Mouse (Mus musculus) thymus, postnatal 4 days (tissue): ENCODE results near the gene Exoc6b.
"Not testable (repeated sequence)": the region's sequence is repeated elsewhere in the genome, so short reads cannot be mapped to it uniquely, and the experiment has no call there.

ENCODE experiments used
- DNase-seq: peaks from one replicate; pipeline ENCODE4 v3.0.0; 2021

Gene Exoc6b

DNA sequence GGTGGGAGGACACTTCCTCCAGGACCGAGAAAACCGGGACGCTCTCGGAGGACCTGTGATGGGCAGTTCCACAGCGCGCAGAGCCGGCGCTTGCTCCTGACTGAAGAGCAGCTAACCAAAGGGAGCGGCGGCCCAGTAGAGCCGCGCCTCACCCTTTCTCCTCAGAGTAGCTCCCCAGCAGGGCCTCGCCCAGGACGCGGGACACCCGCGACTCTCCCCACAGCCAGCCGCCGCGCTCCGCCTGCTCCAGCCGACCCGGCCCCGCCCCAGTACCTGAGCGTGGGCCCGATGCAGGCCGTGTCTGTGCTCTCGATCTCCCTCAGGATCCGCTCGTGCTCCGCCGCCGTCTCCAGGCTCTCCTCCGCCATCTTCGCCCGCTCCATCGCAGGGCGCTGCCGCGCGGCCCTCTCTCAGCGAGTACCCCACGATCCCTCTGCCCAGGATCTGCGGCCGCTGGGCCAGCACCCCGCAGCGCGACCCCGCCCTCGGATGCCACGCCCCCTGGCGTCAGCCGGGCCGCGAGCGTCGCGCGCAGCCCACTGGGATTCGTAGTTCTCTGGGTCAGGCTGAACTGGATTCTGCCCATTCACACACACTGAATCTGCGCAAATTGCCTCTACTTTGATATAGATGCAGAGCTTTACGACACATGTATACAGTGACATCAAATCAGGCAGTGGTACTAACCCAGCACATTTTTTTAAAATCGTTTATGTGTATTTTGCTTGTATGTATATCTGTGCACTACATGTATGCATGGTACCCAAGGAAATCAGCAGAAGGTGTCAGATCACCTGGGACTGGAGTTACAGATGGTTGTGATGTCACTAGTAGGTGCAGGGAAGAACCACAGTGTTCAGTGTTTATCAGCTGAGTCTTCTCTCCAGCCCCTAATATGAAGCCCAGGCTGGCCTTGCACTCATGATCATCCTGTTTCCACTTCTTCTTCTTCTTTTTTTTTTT is at the start of gene Exoc6b:
Gene Exoc6b, minus strand, starts transcription at position 491 of the 963 bp plus-strand sequence.
- peak; percentile 93 for DNase-seq

DNA sequence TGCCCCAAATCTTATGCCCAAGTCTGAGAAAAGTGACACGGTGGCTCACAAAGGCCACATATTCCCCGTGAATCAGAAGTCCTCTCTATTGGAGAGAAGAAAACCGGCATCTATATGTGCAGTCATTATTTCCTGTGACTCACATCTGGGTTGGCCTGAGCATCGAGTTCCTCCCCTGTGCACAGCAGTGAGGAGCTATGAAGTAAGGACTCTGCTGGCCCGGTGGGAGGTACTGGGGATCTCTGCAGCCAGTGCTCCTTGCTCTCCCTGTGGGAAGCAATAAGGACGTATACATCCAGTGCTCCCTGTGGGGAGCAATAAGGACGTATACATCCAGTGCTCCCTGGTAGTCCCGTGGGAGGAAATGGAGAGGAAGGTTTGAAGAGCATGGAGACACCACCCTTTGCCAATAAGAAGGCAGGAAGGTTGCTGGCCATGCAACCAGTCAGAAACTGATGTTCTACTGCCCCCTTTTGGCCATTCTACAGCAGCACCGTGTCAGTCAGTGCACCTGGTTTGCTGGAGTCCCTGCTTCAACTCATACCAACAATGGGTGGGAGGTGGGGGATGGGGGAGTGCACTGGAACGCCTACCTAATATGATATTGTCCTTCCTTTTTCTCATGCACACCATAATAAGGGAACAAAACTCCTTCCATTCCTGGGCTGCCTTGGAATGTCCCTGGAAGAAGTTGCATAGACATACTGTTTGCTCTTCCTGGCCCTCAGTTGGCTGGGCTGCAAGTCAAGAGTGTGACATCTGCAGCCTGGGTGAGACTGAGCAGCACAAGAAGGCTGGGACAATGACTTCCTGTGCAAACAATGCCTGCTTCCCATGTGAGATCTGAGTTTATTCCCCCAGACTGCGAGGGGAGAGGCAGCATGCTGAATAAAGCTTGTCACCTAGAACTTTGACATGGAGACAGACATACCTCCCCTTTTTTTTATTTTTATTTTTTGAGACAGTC is 48.5 kb upstream of the Exoc6b start:
- peak; percentile 54 for DNase-seq

DNA sequence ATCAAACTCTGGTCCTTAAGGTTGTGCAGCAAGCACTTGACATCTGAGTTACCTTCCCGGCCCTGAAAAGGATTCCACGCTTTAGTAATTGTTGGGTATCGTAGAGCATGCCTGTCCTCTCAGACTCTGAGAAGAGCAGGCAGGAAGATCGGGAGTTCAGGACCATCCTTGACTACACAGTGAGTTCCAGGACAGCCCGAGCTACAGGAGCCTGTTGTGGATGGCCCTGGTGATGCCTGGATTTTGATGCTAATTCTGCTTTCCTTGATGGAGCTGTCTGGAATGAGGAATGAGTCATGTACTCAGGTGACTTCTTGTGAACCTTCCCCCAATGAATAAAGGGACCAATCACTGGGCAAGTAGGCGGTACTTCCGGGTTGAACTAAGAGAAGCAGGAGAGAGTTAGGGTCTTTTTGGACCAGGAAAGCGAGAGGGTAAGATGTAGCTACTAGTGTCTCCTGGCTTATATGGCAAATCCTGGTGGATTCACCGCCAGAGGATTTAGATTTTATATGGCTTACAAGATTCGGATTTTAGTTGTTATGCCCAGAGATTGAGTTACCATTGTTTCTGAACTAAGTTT is 35.8 kb upstream of the Exoc6b start:
- DNase-seq, result no peak

DNA sequence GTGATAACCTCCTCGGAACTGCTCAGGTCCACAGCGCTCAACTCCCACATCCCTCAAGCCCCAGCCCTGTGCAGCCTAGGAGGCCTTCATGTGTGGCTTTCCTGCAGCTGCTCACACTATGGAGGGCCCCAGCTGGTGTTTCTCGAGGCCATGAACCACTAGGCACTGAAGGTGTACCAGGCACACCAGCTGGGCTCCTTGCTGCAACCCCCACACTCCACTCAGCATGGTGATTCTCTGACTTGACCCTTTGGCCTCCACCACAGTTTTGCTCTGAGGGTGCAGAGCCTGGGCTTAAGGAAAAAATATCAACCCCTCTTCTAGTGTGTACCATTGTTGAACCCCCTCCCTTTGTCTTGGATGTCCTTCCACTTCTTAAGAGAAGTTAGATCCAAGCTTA is 34.0 kb upstream of the Exoc6b start:
- no peak for DNase-seq

DNA sequence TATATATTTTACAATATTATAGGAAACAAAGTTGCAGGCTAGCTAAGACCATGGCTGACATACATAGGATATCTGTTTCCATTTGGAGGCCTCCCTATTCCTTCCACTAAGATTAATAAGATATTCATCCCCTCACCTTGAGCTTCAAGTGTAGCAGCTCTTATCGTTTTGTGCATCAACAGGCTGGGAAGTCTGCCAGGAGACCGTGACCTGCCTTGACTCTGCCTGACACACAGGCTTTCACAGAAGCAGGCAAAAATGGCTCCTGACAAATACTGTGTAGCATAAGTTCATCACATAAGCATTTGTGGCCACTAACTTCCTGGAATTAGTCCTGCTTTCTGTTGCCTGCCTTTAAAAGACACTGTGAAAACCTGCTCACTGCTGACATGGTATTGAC is 27.1 kb upstream of the Exoc6b start:
- DNase-seq, result no peak

DNA sequence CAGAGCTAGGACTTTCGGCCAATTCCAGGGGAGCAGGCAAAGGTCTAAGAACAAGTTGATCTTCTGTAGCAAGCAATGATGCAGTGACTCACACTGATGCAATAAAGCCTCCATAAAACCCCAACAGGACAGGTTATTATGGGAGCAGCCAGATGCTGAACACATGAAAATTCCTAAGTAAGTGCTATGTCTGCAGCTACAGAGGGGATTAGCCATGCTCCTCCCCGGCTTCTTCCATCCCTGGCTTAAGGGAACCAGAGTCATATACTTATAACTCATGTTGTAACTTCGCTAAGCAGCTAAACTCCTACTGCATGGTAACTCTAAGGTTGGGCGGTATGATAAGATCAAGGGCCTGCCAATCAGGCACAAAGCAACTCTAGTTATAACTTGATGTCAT is 18.1 kb upstream of the Exoc6b start:
- DNase-seq, result no peak

DNA sequence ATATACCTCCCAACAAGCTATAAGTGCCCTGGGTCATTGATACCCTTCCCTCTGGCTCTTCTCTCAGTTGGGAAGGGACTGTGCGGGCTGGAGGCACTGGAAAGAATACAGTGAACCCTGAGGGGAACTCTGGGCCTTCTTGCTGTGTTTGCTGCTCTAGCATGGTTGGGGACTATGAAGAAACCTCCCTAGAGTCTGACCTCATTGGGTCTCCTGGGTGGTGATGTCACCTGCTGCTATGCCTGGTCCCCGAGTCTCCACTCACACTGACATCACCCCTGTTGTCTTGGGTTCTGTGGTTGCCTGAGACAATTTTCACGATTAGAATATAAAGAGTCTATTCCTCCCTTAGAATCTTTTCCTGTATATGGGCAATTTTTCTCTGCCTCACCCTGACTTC is 17.3 kb upstream of the Exoc6b start:
- DNase-seq, result no peak

DNA sequence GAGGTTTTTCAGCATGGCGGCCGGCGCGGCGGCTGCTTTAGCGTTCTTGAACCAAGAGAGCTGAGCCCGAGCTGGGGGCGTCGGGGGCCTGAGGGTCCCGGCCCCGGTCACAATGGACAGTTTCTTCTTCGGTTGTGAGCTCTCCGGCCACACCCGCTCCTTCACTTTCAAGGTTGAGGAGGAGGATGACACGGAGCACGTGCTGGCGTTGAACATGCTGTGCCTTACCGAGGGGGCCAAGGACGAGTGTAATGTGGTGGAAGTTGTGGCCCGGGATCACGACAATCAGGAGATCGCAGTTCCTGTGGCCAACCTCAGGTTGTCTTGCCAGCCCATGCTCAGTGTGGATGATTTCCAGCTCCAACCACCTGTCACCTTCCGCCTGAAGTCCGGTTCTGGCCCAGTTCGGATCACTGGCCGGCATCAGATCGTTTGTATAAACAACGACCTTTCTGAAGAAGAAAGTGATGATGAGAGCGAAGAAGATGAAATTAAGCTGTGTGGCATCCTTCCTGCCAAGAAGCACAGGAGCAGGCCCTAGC is 6.9 kb upstream of the Exoc6b start:
- DNase-seq, result not testable (repeated sequence)

DNA sequence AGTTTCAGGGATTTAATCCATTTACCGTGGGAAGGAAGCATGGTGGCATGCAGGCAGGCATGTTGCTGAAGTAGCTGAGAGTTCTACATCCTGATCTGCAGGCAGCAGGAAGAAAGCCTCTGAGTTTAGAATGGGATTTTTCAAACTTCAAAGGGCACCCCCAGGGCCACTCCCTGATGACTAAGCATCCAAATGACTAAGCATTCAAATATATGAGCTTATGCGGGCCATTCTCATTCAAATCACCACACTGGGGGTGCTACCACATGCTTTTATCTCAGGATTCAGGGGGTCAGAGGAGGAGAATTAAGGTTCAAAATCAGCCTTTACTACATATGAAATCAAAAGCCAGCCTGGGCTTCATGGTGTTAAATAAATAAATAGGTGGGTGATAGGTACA is 5.7 kb upstream of the Exoc6b start:
- DNase-seq, result no peak

DNA sequence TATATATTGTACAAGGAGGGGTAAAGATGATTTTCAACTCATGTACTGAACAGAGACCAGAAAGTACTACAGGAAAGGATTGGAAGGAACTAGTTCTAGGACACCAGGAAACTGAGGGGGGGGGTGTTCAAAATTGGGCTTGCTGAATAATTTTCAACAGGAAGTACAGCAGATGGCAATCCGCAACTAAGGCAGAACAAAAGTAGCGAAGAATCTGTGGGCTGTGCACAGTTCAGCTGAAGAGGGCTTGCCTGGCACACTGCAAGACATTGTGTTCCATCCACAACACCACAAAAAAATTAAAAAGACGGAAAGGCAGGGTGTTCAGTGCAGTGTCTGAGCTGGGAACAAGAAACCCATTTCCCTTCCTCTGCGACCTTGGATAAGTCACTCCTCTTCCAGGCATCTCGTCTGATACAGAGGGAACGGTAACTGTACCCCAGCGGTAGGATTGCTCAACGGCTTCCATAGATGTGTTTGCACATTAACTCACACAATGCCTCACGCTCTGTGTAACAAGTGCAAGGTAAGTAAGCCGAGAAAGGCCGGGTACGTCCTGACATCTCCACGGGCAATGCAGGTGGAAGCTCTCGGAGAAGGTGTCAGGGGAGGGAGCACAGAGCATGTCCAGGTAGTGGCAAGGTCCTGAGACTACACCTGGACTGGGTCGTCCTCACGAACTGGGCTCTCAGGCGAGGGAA is 841 bp downstream of the Exoc6b start:
- peak; percentile 22 for DNase-seq

DNA sequence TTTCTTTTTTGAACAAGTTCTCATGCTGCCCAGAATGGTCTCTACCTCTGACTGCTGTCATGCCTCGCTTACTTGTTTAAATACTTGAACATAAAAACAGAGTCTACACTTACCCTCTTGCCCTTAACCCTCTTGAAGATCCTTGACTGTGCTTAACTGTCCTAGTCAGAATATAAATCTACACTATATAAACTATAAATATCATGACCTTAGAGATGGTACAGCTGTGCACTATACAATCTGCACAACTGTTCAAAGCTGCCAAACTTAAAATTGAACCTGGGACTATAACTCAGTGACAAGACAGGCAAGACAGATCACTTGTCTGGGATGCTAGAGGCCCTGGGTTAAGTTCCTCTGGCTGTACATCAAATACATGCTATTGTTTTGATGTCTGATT is 11.7 kb downstream of the Exoc6b start:
- DNase-seq, result no peak

DNA sequence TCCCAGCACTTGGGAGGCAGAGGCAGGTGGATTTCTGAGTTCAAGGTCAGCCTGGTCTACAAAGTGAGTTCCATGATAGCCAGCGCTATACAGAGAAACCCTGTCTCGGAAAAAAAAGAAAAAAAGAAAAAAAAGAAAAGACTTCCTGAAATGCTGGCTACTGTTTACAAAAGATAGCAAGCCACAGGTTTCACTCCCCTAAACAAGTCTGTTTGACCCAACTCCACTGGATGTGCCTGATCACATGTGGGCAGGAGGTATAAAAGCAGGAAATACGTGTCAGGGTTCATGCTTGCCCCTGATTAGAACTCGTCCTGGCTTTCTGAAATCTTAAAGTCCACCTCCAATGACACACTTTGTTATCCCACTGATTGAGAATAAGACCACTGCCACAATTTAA is 18.2 kb downstream of the Exoc6b start:
- no peak for DNase-seq

DNA sequence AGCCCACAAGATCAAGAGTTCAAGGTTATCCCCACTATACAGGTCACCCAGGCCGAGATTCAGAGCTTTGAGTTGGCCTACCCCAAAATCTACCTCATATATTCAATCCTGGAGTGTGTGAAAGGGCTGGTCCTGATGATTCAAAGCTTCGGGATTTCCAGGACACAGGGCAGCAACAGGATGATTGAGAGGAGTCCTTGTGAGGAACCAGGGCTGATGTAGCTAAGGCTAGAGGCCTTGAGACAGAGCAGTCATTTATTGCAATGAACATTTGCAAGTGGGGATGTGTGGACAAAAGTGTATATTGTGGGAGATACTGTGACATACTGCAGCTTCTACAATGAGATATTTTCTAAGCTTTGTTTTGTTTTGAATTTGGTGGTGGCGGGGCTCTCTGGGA is 22.8 kb downstream of the Exoc6b start:
- DNase-seq, result no peak

DNA sequence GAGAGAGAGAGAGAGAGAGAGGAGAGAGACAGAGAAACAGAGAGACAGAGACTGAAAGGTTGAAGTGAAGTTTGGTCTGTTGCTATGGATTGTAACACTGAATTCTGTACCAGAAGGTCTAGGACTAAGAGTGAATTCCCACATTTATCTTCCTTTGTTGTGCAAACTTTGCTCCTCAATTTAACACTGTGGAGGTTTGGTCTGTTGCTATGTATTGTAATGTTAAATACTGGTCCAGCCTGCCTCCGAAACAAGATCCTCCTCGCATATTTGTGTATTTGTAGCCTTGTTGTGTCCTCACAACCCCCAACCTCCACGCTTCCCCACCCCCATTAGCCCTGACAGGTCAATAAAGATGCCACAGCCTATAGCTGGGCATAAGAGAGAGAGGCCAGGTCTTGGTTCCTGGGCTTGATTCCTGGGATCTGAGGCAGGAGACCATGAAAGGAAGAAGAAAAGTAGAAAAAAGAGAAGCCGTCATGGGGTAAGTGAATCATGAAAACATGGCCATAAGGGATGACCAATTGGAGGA is 24.6 kb downstream of the Exoc6b start:
- DNase-seq, result no peak

DNA sequence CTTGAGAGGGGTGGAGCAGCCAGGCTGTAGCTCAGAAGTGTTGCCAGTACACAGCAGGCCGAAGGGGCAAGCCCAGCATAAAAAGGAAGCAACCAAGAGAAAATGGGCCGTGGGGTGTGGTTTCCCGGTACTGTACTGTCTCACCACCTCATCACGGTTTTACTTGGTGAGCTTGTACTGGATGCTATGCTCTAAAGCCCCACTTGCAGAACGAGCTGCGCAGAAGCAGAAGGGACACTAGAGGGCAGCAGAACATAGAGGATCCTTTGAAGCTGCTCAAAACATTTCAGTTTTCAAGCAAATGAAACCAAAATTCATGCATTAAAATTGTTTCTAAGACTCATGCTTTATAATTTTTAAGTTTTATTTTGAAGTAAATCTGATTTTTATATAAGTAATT is 31.6 kb downstream of the Exoc6b start:
- DNase-seq, result peak; percentile 63

DNA sequence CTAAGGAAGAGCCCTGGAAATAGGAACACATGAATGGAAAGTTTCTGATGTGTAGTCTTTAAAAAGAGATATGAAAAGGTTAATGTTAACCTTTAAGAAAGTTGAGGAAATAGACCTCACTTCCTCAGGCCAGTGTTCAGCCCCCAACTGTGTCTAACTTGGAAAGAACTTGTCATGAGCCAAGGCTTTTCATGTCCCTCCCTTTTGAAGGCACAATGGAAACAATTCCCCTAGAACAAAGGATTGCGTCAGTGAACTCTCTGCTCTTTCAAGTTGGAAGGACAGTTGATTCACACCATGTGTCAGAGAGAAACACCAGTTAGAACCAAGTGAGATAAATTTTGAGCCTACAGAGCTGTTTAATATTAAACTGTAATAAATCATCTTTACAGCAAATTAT is 39.6 kb downstream of the Exoc6b start:
- no peak for DNase-seq

DNA sequence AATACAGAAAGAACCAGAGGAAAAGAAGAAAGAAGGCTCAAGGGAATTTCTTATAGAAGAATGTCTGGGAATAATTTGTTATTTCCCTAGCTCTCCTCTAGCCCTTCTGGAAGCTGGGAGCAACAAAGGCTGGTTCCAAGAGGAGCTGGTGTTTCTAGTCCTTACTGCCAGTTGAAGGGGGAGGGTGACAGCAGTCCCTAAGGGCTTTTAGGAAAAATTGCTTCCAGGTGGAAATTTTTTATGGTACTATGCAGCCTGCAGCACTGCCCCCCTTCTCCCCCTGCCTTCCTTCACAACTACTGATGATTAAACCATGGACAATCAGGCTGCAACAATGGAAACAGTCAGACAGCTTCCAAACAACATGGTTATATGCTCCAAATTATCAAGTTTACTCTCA is 44.9 kb downstream of the Exoc6b start:
- no peak for DNase-seq

DNA sequence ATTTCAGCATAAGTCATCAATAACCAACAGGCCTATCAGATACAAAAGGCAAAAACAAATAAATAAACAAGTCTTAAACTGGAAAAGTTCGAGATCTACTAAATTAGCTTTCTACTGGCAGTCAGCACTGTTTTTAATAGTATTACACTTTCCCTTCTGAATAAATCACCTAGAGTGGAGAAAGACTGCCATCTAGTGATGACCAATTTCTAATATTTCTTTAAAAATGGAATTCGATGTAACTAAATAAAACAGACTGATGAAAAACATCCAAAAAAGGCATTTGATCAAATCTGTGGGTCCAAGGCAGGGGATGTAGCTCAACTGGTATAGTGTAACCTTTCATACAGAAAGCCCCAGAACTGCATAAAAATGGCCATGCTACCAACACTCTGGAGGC is 52.3 kb downstream of the Exoc6b start:
- DNase-seq, result no peak

DNA sequence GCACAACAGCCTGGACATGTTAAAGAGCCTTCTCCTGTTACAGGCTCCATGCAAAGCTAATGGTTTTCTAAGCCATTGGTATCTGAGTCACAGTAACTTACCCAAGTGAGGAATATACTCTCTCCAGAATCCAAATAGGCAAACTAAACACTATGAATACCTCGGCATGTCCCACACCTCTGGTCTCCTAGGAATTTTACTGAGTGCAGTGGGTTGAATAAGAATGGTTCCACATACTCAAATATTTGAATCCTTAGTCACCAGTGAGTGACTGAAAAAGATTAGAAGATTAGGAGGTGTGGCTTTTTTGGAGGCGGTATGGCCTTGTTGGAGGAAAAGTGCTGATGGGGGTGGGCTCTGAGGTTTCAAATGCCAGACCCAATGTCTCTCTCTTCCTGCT is 55.4 kb downstream of the Exoc6b start:
- DNase-seq, result no peak

DNA sequence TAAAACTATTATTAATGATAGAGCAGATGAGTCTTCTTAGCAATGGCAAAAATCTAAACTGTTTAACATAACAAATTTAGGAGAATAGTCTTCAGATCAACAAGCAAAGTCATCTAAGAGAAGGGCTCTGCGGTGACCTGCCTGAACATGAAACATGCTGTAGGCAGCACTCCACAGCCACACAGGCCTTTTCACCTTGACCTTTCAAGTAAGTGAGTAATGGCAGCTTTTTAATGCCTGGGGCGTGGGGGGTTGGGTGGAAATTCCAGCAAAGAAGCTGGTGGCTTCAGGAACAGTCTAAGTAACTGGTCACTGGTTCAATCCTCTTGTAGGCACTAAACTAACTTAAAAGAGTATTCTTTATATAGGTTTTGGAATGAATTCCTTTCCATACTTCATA is 58.9 kb downstream of the Exoc6b start:
- no peak for DNase-seq

DNA sequence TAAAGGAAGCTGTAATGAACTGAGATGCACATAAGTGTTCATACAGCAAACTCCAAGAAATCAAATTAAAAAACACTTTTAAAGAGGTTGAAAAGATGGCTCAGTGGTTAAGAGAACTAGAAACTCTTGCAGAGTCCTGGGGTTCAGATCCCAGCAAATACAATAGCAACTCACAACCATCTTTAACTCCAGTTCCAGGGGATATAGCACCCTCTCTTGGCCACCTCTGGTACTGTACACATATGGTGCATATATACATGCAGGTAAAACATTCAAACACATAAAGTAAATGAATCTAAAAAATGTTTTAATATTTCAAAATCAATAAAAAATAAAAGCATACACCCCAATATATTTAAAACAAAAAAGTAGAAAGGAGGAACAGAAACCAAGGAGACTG is 73.9 kb downstream of the Exoc6b start:
- DNase-seq, result no peak

DNA sequence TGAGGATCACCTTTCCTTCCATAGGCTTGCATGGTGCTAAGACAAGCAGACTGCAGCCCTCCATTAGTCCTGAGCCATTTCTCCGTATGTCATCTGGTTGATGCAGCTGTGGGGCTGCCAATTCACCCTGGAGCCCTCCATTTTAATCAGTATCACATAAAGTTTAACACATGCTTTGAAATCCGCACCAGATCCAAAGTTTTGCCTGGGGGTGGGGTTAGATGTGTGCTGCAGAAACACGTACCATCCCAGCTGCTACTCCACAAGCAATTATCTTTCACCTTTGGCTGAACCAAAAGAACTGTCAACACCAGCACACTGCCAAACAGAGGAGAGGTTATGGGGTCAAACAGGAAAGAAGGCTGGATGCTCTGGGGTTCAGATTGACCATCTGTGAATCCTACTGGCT is 92.7 kb downstream of the Exoc6b start:
- DNase-seq, result no peak
